Mouse (Mus musculus) heart, adult 8-10 months (tissue): ENCODE results near the gene Ccdc151. TPM values are rescaled to one million over a fixed set of nuclear protein-coding genes. Genes with fewer than 3 reads are reported as not detected.
A peak's percentile ranks its signal among the peaks of the same experiment; 100 is the strongest.

ENCODE experiments used
- DNase-seq: peaks from one replicate; pipeline ENCODE4 v3.0.0; 2022; ENCODE audit warnings: low spot score
- total RNA-seq, 4 experiments: library from RNA; stranded (reverse); gene quantifications; 2 replicates each; pipeline ENCODE4 v1.2.4; 2022

Gene Ccdc151
- total RNA-seq: not detected

- DNase-seq: peak; percentile 99
Measured at GRCm38 (mm10) chr9:22002194-22003162, at the start of gene Ccdc151, which contains the start of gene Prkcsh. TSS of gene Ccdc151 (minus strand) at chr9:22002634. TSS of gene Prkcsh (plus strand) at chr9:22002806.

DNA sequence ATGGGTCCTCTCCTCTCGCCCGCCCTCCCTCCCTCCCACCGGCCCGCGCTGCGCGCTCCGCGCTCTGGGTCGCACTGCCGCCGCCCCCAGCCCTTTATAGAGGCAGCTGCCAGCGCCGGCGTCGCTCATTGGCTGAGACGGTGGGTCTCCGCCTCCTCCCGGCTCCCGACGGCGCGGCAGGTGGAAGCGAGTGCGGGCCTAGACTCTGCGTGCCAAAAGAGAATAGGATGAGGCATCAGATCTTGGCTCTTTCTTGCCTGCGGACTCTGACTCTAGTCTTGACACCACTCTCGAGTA is 49.5 kb upstream of the Ccdc151 start, which contains the start of gene Elavl3:
Gene Elavl3 (minus strand): TSS at position 66 of the 297 bp plus-strand sequence.
- no peak for DNase-seq

GRCm38 (mm10) chr9:22051161-22051957 is 48.9 kb upstream of the Ccdc151 start:
- no peak for DNase-seq

DNA sequence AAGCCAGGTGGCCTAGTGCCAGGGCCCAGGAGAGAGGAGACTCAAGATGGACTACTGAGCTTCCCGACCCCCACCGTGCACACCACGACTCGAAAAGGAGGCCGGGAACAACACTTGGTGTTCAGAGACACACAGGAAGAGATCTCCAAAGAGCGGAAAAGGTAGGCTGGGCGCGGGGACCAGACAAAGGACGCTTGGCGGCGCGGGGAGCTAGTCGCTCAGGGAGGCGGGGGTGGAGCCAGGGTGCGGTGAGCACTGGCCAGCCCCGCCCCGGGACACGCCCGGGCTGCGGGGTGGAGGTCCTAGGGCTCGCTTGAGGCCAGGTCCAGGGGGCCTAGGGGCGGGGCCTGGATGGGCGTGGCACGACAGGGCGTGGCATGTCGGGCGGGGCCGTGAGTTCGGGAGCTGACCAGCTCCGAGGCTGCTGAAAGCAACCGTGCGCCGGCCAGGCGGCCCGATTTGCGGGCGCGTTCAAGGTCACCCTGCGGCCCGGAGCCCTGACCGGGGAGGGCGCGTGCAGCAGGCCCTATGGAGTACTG is 48.0 kb upstream of the Ccdc151 start:
- no peak for DNase-seq

- DNase-seq: no peak
Measured at GRCm38 (mm10) chr9:22049721-22050270, 47.4 kb upstream of the Ccdc151 start.

GRCm38 (mm10) chr9:22049315-22049714 is 46.9 kb upstream of the Ccdc151 start:
- no peak for DNase-seq

GRCm38 (mm10) chr9:22047329-22047728 is 44.9 kb upstream of the Ccdc151 start:
- DNase-seq: no peak

DNA sequence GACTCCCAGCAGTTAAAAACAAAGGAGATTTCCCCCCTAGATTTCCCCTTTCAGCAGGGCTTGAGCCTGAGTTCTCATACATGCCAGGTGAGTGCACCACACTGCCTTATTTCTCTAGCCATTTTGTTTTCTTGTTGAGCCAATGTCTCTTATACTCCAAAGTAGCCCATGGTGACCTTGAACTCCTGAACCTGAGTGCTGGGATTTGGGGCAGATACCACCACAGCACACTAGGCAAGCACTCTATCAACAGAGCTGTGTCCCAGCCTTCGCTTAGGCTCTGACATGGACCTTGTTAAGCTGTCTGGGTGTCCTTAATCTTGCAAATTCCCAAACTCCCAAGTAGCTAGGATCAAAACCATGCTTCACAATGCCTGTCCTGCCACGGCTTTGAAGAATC is 39.4 kb upstream of the Ccdc151 start:
- no peak for DNase-seq

DNA sequence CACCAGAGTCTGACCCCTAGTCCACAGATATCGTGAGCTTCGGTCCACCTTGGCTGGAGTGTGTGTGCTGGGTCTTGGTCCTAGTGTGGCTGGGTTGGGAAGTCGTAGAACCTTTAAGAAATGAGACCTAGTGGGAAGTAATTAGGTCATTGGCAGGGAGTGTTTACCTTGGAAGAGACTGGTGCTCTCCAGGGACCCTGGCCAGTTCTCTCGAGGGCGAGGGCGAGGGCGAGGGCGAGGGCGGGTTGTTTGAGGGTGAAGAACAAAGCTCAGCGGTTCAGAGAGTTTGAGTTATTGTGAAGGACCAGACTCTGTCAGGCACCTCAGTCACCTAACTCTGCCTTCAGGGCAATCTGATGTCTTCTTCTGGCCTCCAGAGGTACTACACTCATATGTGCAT is 35.4 kb upstream of the Ccdc151 start:
- no peak for DNase-seq

DNA sequence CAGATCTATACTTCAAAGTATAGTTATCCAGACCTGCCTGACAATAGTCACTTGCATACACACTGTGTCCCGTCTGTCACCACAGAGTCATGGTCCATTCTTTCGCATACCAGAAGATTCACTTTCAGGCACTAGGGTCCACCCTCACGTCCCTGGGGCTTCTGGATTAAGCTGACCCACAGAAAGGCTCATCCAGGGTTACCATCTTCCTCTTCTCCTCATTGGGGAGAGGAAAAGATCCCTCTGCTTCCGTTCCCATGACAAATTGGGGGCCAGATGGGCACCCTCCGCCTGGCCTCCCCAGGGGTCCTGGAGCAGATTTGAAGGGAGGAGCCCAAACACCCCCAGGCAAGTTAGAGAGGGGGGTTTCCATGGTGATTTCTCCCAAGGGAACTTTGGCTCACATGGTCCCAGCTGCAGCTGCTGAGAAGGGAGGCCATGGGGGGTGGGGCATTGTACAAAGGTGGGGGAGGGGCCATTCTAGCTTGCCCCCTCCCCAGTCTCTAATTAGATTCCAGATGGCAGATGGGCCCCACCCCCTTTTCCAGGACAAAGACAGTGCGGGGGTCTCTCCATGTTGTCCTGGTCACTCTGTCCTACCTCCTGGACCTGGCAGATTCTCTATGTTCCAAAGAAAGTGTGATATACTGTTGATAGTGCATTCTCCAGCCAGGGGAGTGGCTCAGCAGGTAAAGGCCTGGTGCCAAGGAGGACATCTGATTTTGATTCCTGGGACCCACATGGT is 33.0 kb upstream of the Ccdc151 start:
- no peak for DNase-seq

GRCm38 (mm10) chr9:22030386-22030785 is 28.0 kb upstream of the Ccdc151 start:
- no peak for DNase-seq

DNA sequence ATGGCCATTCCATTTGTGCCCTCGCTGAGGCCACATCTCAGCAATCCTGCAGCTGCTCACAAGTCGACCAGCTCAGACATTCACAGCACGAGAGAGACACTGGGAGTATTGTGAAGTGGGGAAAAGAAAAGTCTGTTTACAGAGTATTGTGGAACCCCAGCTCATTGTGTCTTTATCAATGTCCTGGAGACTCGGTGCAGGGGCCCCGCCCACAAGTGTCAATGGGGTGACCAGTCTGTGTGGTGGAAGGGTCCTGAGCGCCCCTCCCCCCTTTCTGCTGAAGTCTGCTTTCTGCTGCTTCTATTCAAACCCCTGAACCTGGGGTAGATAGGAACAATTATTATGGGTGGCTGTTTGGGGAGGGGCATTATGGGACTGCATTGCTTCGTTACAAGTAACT is 26.0 kb upstream of the Ccdc151 start:
- DNase-seq: no peak

DNA sequence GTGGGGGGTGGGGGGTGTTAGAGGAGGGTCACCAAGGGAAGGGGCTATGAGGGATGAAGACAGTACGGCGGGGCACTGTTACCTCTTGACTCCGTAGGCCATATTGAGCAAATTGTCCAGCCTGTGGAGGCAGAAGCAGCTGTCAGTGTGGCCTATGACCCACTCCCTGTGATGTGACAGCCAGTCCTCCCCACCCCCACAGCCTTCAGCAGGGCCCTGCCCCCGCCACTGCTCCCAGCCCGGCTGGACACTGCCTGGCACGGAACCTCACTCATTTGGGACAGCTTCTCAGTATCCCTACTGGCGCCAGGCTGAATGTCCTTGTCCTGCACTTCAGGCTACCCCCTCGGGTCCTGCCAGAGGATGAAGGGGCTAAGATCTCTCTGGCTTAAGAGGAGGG is 22.2 kb upstream of the Ccdc151 start:
- no peak for DNase-seq

GRCm38 (mm10) chr9:22017208-22017825 is 14.9 kb upstream of the Ccdc151 start:
- no peak for DNase-seq

DNA sequence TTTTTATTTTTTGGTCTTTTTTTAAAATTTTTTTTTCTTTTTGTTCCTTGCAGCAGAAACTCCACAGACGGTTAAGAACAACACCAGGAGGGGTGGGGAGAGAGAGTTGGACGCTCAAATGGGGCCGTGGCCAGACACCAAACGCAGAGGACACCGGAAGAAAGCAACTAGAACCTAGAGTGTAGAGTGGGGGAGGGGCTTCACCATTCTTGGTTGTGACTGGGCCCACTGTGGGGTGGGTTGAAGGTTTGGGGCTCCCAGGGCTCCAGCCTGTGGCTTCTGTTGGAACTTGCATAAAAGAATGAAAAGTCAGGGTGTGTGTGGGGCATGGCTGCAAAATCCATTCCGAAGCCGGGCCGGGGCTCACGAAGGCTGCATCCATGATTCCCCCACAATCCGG is 13.8 kb upstream of the Ccdc151 start:
- DNase-seq: no peak

- no peak for DNase-seq
Measured at GRCm38 (mm10) chr9:22012731-22013130, 10.3 kb upstream of the Ccdc151 start.

DNA sequence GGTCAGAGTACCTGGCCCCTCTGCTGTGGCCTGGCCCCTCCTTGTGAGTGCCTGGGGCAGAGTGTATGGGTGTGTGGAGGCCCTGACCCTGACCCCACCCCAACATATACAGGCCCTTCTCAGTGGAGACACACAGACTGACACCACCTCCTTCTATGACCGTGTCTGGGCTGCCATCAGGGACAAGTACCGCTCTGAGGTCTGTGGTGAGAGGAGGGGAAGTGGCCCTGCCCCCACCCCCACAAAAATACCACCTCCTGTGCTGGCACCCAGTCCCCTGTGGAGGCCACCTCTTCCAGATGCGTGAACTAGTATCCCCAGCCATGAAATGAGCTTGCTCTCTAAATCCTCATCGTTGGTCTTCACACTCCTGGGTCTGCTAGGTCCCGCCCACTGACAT is 8.6 kb upstream of the Ccdc151 start:
- DNase-seq: no peak

- no peak for DNase-seq
Measured at GRCm38 (mm10) chr9:22004546-22004945, 2.1 kb upstream of the Ccdc151 start.

GRCm38 (mm10) chr9:22003163-22003554 is 725 bp upstream of the Ccdc151 start:
- DNase-seq: no peak

DNA sequence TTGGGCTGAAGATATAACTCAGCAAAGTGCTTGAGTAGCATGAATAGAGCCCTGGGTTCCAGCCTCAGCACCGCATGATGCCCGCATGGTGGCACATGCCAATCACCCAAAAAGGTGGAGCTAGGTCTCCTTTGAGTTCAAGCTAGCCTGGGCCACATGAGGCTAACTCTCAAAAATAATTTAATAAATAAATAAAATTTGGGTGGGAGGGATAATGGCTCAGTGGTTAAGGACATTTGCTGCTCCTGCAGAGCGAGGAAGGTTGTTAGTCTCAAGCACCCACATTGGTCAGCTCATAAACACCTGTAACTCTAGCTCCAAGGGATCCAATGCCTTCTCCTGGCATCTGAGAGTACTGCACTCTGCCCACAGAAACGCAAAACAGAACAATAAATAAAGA is 801 bp downstream of the Ccdc151 start:
- DNase-seq: no peak

- DNase-seq: no peak
Measured at GRCm38 (mm10) chr9:22000296-22000695, 2.1 kb downstream of the Ccdc151 start.
